Mouse (Mus musculus): ENCODE measurements around the gene Slc35f5.

DNA sequence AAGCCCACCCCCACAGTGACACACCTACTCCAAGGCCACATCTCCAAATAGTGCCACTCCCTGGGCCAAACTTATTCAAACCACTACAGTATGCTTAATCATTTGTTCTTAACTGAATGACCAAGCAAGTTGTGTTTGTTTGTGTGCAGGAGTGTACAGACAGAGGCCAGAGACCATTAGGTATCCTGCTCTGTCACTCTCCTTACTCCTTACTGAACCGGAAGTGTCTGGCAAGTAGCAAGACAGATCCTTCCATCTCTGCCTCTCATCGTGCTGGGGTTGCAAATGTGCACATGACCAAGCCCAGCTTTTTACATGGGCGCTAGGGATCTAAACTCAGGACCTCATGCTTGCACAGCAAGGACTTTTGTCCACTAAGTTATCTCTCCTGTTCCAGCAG lies 1.1 kb upstream of the Slc35f5 start:
- TF ChIP-seq POLR2A (IDR thresholded peaks at IDR 0.05; ENCODE audit: borderline replicate concordance, extremely low read depth, insufficient read depth, insufficient read length, poor library complexity, severe bottlenecking) (no peak), CTCF (IDR thresholded peaks at IDR 0.05; ENCODE audit: borderline replicate concordance, extremely low read depth, insufficient read depth, insufficient read length) (no peak)

Data from brain, embryonic 14.5 days (tissue).